Mouse (Mus musculus): Measurements from ENCODE around the gene B4galnt2.

- TF ChIP-seq GATA1 (IDR thresholded peaks at IDR 0.05; ENCODE audit: borderline replicate concordance, low read length) (no peak), FLI1 (IDR thresholded peaks at IDR 0.05; ENCODE audit: low read length) (no peak)
These were observed 48.6 kb upstream of the B4galnt2 start for GRCm38 (mm10) chr11:95963304-95963703.

Measured in megakaryocyte, embryonic 14.5 days (primary cell).